Mouse (Mus musculus): Measurements from ENCODE around the gene Siah2.

DNA sequence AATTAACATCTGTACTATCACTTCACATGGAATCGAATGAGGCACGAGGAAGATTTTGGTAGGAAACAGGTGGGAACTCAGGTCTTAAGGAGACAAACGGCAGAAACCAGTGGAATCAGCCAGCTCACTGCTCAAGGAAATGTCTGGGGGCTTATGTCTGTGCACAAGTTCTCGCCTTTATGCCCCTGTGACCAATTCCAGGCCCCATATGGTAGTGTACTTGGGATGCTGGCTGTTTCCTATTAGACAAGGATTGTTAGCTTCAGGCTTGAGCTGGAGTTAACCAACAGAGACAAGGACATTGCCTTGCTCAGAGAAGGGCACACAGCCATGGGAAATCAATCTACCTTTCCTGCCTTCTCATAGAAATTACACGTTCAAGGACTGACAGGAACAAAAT is 39.3 kb upstream of the Siah2 start:
- no peak for TF ChIP-seq EP300 (IDR thresholded peaks at IDR 0.05)
- no peak for TF ChIP-seq CTCF (IDR thresholded peaks at IDR 0.05)

Data from lung, postnatal 0 days (tissue).